Mouse (Mus musculus) intestine, postnatal 0 days (tissue): ENCODE data around the gene Cdc5l. TPM values are rescaled to one million over a fixed set of nuclear protein-coding genes. Genes with fewer than 3 reads are reported as not detected.

ENCODE experiments used
- ATAC-seq: fragments of 200-750 bp; cut with Nextera tagmentation; 2 replicates; pipeline ENCODE4 v1.8.0; 2017; ENCODE audit warnings: mild to moderate bottlenecking, moderate TSS enrichment, moderate library complexity
- H3K27ac ChIP-seq: fragments of 300-500 bp; sonication (generic); 2 replicates; pipeline ENCODE4 v1.5.1; 2014; ENCODE audit warnings: mild to moderate bottlenecking, low read depth, low read length, moderate library complexity
- H3K27me3 ChIP-seq: fragments of 300-500 bp; sonication (generic); replicated peaks from 2 replicates; pipeline ENCODE4 v1.6.1; 2014; ENCODE audit warnings: low read length, mixed read lengths; ENCODE audit not compliant: control insufficient read depth, insufficient read depth
- H3K36me3 ChIP-seq: fragments of 300-500 bp; sonication (generic); 2 replicates; pipeline ENCODE4 v1.6.1; 2014; ENCODE audit warnings: mild to moderate bottlenecking, moderate library complexity; ENCODE audit not compliant: control insufficient read depth, insufficient read depth
- H3K4me1 ChIP-seq: fragments of 300-500 bp; sonication (generic); replicated peaks from 2 replicates; pipeline ENCODE4 v1.6.1; 2014; ENCODE audit warnings: antibody characterized with exemption, low read length, mixed read lengths; ENCODE audit not compliant: control insufficient read depth, insufficient read depth
- H3K4me2 ChIP-seq: fragments of 300-500 bp; sonication (generic); replicated peaks from 2 replicates; pipeline ENCODE4 v1.6.1; 2014; ENCODE audit warnings: low read depth, mild to moderate bottlenecking, moderate library complexity
- H3K4me3 ChIP-seq: fragments of 300-500 bp; sonication (generic); 2 replicates; pipeline ENCODE4 v1.5.1; 2014; ENCODE audit warnings: low read depth, low read length
- H3K9ac ChIP-seq: fragments of 300-500 bp; sonication (generic); 2 replicates; pipeline ENCODE4 v1.6.1; 2014; ENCODE audit warnings: mild to moderate bottlenecking, low read depth, low read length
- H3K9me3 ChIP-seq: fragments of 300-500 bp; sonication (generic); 2 replicates; pipeline ENCODE4 v1.6.1; 2016; ENCODE audit warnings: mixed run types; ENCODE audit not compliant: control insufficient read depth
- CTCF ChIP-seq: sonication (generic); IDR thresholded peaks from 2 replicates; pipeline ENCODE4 v1.5.1; 2016; ENCODE audit warnings: low read depth, mild to moderate bottlenecking, control low read depth, antibody characterized with exemption, moderate library complexity
- WGBS: fragments of 180-500 bp; shearing (Covaris S2); extraction: QIAGEN DNeasy Blood & Tissue Kit; methylation state at CpG from one replicate; pipeline ENCODE4 v1.1.7; 2014; 5-methylcytosine and 5-hydroxymethylcytosine counted together
- polyA plus RNA-seq: library from polyadenylated mRNA; unstranded; fragments of >200 nt; fragmentation: Nextera tagmentation; extraction: Ambion mirVana; gene quantifications from 2 replicates; pipeline ENCODE4 v1.2.1, GENCODE M21; 2015

The Cdc5l gene
- polyA plus RNA-seq, 1 experiment from 2014 or later, result 31.3 TPM

DNA sequence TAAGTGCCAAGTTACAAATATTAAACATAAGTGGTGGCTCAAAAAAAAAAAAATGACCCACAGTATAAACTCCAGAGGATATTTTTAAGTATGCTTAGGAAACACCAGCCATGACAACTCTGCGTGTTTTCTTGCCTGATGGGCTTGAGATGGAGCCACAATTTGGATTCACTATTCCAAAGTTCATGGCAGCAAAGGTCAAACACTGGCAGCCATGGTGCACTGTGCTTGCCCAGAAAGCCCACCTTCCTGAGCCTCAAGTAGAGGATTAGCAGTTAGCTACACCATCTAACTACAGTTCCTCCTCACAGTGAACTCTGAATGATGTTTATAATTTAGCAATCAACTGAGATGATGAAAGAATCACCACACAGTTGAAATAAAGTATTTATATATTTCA lies 31.4 kb downstream of the Cdc5l start:
- Histone ChIP-seq H3K4me3 (no peak overlapping the region), H3K4me1 (no peaks in the 10 kb centered on the region), H3K27ac (no peak overlapping the region), H3K9me3 (no peaks in the 10 kb centered on the region), H3K36me3 (peaks cover 35% of the 10 kb centered on the region), H3K4me2 (no peak overlapping the region), H3K27me3 (no peaks in the 10 kb centered on the region), H3K9ac (no peak overlapping the region)
- WGBS, result 63% methylated on average over 1 of the region's 1 CpGs
- no peak for ATAC-seq
- no peak for TF ChIP-seq CTCF

DNA sequence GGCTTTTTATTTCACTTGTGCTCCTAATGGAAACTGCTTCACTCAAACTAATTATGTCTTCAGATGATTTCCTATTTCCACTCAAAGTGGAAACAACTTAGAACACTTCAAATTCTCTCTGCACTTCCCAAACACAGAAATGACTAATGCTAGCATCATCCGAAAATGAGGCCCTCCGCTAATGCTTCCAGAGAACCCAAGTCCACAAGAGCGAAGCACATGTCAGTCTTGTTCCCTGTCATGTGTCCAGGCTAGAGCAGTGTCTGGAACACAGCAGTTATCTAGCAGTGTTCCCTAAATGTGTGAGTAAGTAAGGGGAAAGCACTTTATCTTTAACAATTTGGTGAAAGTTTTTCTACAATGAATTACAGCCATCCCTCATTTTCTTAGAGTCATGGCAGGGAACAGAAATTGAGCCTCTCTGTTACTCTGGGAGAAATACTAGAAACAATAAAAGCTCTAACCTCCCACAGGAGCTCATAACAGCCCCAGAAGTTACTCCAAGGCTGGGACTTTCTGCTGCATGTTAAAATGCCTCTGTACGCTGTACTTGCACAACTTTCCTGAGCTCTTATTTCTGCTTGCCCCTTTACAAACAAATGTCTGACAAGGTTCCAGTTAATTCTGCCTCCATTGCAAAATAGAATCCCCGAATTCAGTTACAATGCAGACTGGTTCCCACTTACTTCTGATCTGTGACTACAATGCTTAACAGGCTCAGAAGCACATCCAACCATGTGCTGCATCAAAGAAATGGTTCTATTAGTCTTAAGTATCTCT lies 32.2 kb downstream of the Cdc5l start:
- H3K27ac ChIP-seq, result no peak overlapping the region
- H3K9ac ChIP-seq, result no peak overlapping the region
- no peaks in the 10 kb centered on the region for H3K27me3 ChIP-seq
- no peaks in the 10 kb centered on the region for H3K4me1 ChIP-seq
- no peak for ATAC-seq
- 82% methylated on average over 5 of the region's 5 CpGs for WGBS
- peaks cover 32% of the 10 kb centered on the region for H3K36me3 ChIP-seq
- TF ChIP-seq CTCF, result no peak
- H3K9me3 ChIP-seq, result no peaks in the 10 kb centered on the region
- H3K4me2 ChIP-seq, result no peak overlapping the region
- H3K4me3 ChIP-seq, result no peak overlapping the region

DNA sequence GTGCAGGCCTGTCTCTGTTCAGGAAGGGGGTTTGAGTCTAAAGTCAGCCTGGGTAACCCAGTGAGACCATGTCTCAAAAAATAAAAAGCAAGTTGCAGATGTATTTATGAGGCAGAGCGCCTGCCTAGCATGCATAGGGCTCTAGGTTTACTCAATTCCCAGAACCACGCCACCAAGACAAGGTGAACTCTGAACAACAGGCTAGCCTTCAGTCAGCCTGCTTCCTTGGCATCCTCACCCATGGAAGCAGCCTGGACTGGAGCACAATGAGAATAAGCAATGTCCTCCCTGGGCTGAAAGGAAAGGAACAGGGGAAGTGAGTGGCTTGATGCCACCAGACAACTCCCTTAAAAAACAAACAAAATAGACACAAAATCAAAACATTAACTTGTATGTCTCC lies 35.5 kb downstream of the Cdc5l start:
- Histone ChIP-seq H3K27me3 (no peaks in the 10 kb centered on the region), H3K4me2 (no peak overlapping the region), H3K9me3 (no peaks in the 10 kb centered on the region), H3K36me3 (peaks cover 9% of the 10 kb centered on the region), H3K27ac (no peak overlapping the region), H3K9ac (no peak overlapping the region), H3K4me3 (no peak overlapping the region), H3K4me1 (no peaks in the 10 kb centered on the region)
- TF ChIP-seq CTCF, result no peak
- WGBS, result 95% methylated on average over 2 of the region's 2 CpGs
- ATAC-seq, result no peak

DNA sequence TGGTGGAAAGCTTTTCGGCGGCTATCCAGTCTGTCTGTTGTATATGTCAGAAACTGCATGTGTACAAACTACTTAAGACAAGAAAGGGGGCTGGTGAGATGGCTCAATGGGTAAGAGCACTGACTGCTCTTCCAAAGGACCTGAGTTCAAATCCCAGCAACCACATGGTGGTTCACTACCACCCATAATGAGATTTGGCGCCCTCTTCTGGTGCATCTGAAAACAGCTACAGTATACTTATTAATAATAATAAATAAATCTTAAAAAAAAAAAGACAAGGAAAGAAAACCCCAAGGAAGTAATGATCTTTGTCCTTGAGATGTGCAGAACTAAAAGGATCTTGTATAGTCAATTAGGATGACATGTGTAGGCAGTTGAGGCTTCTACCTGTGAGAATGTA lies 36.0 kb downstream of the Cdc5l start:
- Histone ChIP-seq H3K36me3 (peaks cover 14% of the 10 kb centered on the region), H3K9me3 (no peaks in the 10 kb centered on the region), H3K27ac (no peak overlapping the region), H3K4me2 (no peak overlapping the region), H3K9ac (no peak overlapping the region), H3K4me1 (no peaks in the 10 kb centered on the region), H3K4me3 (no peak overlapping the region), H3K27me3 (no peaks in the 10 kb centered on the region)
- 74% methylated on average over 3 of the region's 3 CpGs for WGBS
- no peak for ATAC-seq
- peak; percentile 31 for TF ChIP-seq CTCF

DNA sequence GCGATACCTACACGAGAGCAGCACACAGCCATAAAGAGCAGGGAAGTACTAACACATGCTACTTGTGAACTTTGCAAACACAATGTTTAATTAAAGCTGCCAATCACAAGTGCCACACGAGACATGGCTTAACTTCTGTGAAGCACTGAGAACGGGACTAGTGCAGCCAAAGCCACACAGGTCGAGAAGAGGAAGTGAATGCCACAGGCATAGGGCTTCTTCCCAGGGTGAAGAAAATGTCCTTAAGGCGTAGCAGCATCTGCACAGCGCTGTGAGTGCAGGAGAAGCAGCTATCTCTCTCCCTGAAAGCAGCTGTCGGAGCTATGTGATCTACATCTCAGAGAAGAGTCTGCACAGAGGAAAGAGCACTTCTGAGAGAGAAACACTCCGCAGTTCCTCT lies 38.9 kb downstream of the Cdc5l start:
- H3K27me3 ChIP-seq, result no peaks in the 10 kb centered on the region
- no peak for ATAC-seq
- no peaks in the 10 kb centered on the region for H3K9me3 ChIP-seq
- H3K9ac ChIP-seq, result no peak overlapping the region
- 65% methylated on average over 9 of the region's 9 CpGs for WGBS
- no peaks in the 10 kb centered on the region for H3K4me1 ChIP-seq
- H3K27ac ChIP-seq, result no peak overlapping the region
- no peak overlapping the region for H3K4me3 ChIP-seq
- TF ChIP-seq CTCF, result no peak
- H3K4me2 ChIP-seq, result no peak overlapping the region
- H3K36me3 ChIP-seq, result peaks cover 33% of the 10 kb centered on the region

DNA sequence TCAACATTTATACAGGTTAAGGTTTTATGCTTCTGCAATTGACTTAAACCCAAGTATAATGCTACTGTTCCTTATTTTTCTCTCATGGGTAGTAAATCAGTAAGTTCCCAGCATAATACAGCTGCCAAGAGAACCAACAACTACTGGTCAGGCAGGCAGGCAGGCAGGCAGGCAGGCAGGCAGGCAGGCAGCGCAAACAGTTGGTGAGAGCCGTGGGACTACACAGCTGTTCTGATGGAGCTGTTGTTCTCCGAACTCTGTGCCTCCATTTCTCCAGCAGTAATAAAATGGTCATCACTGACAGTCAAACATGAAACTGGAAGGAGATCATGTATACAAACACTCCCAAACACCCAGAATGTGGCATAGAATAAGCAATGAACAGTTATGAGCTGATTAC lies 39.8 kb downstream of the Cdc5l start:
- Histone ChIP-seq H3K9me3 (no peaks in the 10 kb centered on the region), H3K4me2 (no peak overlapping the region), H3K4me3 (no peak overlapping the region), H3K9ac (no peak overlapping the region), H3K27me3 (no peaks in the 10 kb centered on the region), H3K36me3 (peaks cover 37% of the 10 kb centered on the region), H3K27ac (no peak overlapping the region), H3K4me1 (no peaks in the 10 kb centered on the region)
- 70% methylated on average over 3 of the region's 3 CpGs for WGBS
- no peak for ATAC-seq
- no peak for TF ChIP-seq CTCF

DNA sequence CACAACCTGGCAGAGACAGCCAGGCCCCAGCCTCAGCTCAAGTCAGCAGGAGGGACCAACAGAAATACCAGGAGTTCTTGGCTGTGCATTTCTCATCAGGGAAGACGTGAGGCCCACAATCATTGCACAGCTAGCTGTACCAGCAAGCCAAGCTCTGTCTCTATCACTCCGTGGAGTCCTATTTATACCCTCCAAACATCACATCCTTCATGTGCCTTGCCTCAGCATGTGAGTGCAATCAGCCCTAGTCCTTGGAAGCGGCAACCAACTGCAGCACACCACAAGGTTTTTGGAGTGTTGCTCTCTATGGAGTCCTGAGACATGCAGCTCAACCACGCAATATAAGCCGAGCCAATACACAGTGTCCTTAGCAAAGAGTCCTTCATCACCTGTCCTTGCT lies 43.6 kb downstream of the Cdc5l start:
- Histone ChIP-seq H3K9me3 (no peaks in the 10 kb centered on the region), H3K27ac (no peak overlapping the region), H3K27me3 (no peaks in the 10 kb centered on the region), H3K4me2 (no peak overlapping the region), H3K9ac (no peak overlapping the region), H3K4me3 (no peak overlapping the region), H3K36me3 (peaks cover 54% of the 10 kb centered on the region), H3K4me1 (no peaks in the 10 kb centered on the region)
- no peak for TF ChIP-seq CTCF
- no peak for ATAC-seq
- 94% methylated on average over 5 of the region's 5 CpGs for WGBS
